Mouse (Mus musculus) MEL (cell line): ENCODE measurements around the gene Tspan18. TPM values are rescaled to one million over a fixed set of nuclear protein-coding genes. Genes with fewer than 3 reads are reported as not detected.

Experiments used
- DNase-seq: peaks from one replicate; pipeline ENCODE4 v3.0.0; 2011; ENCODE audit warnings: low read depth, low spot score
- H3K27ac ChIP-seq: 2 replicates; pipeline ENCODE4 v1.5.1; 2012; ENCODE audit warnings: low read depth, mild to moderate bottlenecking, control low read depth, low read length, moderate library complexity; ENCODE audit not compliant: control insufficient read depth
- H3K27me3 ChIP-seq, 2 experiments: fragments of 150-350 bp in 1 of 2; sonication (generic) in 1 of 2; 2 replicates each; pipeline ENCODE4 v1.6.1; 2012; ENCODE audit warnings: low read length in 2 of 2, mild to moderate bottlenecking in 2 of 2, improper control_type of control experiment in 1 of 2, moderate library complexity in 1 of 2; ENCODE audit not compliant: insufficient read depth in 2 of 2, control insufficient read depth in 1 of 2
- H3K36me3 ChIP-seq, 2 experiments: 2 replicates each; pipeline ENCODE4 v1.6.1; 2012 to 2014; ENCODE audit warnings: low read length in 2 of 2, improper control_type of control experiment in 1 of 2, inconsistent platforms in 1 of 2, mild to moderate bottlenecking in 1 of 2; ENCODE audit not compliant: insufficient read depth in 2 of 2, control insufficient read depth in 1 of 2
- H3K4me1 ChIP-seq, 2 experiments: fragments of 150-350 bp in 1 of 2; sonication (generic) in 1 of 2; 2 replicates each; pipeline ENCODE4 v1.6.1; 2012; ENCODE audit warnings: low read length in 2 of 2, improper control_type of control experiment in 1 of 2, mild to moderate bottlenecking in 1 of 2; ENCODE audit not compliant: insufficient read depth in 2 of 2, control insufficient read depth in 1 of 2
- H3K4me3 ChIP-seq, 2 experiments: fragments of 150-350 bp in 1 of 2; sonication (generic) in 1 of 2; 2 replicates each; pipeline ENCODE4 v1.5.1; 2012; ENCODE audit warnings: low read depth in 2 of 2, low read length in 2 of 2, mild to moderate bottlenecking in 2 of 2, moderate library complexity in 2 of 2, control low read depth in 1 of 2, improper control_type of control experiment in 1 of 2; ENCODE audit not compliant: control insufficient read depth in 1 of 2, insufficient read depth in 1 of 2
- H3K79me2 ChIP-seq: 2 replicates; pipeline ENCODE4 v1.6.1; 2012; ENCODE audit warnings: mild to moderate bottlenecking, low read length, moderate library complexity; ENCODE audit not compliant: control insufficient read depth, poor library complexity, insufficient read depth
- H3K9ac ChIP-seq: 2 replicates; pipeline ENCODE4 v1.6.1; 2012; ENCODE audit warnings: low read depth, mild to moderate bottlenecking, control low read depth, low read length, moderate library complexity; ENCODE audit not compliant: control insufficient read depth, poor library complexity, severe bottlenecking
- H3K9me3 ChIP-seq: fragments of 150-350 bp; sonication (generic); replicated peaks from 2 replicates; pipeline ENCODE4 v1.6.1; 2012; ENCODE audit warnings: mild to moderate bottlenecking, low read length, improper control_type of control experiment, moderate library complexity; ENCODE audit not compliant: insufficient read depth
- CHD2 ChIP-seq: IDR thresholded peaks from 2 replicates; pipeline ENCODE4 v1.6.1; 2011; ENCODE audit warnings: low read length, improper control_type of control experiment
- CTCF ChIP-seq, 3 experiments: IDR thresholded peaks in 2 of 3; conservative IDR thresholded peaks in 1 of 3; 2 replicates each; pipeline ENCODE4 v1.5.1; 2011 to 2012; ENCODE audit warnings: low read length in 3 of 3, low read depth in 2 of 3, mild to moderate bottlenecking in 2 of 3, improper control_type of control experiment in 1 of 3, inconsistent platforms in 1 of 3, mixed read lengths in 1 of 3, moderate library complexity in 1 of 3; ENCODE audit not compliant: control insufficient read depth in 1 of 3, insufficient read depth in 1 of 3, poor library complexity in 1 of 3, severe bottlenecking in 1 of 3
- E2F4 ChIP-seq: IDR thresholded peaks from 2 replicates; pipeline ENCODE4 v1.6.1; 2011; ENCODE audit warnings: low read depth, low read length, improper control_type of control experiment, borderline replicate concordance
- ELF1 ChIP-seq: IDR thresholded peaks from 2 replicates; pipeline ENCODE4 v1.6.1; 2014; ENCODE audit warnings: low read depth, mild to moderate bottlenecking, inconsistent platforms, low read length, improper control_type of control experiment, moderate library complexity
- ETS1 ChIP-seq: IDR thresholded peaks from 2 replicates; pipeline ENCODE4 v1.6.1; 2012; ENCODE audit warnings: low read depth, mild to moderate bottlenecking, inconsistent platforms, low read length, improper control_type of control experiment, moderate library complexity
- GABPA ChIP-seq: IDR thresholded peaks from 2 replicates; pipeline ENCODE4 v1.6.1; 2012; ENCODE audit warnings: low read depth, mild to moderate bottlenecking, inconsistent platforms, low read length, improper control_type of control experiment, moderate library complexity
- GATA1 ChIP-seq: IDR thresholded peaks from 2 replicates; pipeline ENCODE4 v1.6.1; 2011; ENCODE audit warnings: low read depth, low read length, improper control_type of control experiment
- HCFC1 ChIP-seq: IDR thresholded peaks from 2 replicates; pipeline ENCODE4 v1.6.1; 2012; ENCODE audit warnings: low read depth, mild to moderate bottlenecking, inconsistent platforms, low read length, improper control_type of control experiment, moderate library complexity
- JUND ChIP-seq: IDR thresholded peaks from 2 replicates; pipeline ENCODE4 v1.6.1; 2011; ENCODE audit warnings: low read depth, mild to moderate bottlenecking, improper control_type of control experiment, low read length
- KAT2A ChIP-seq: conservative IDR thresholded peaks from 2 replicates; pipeline ENCODE4 v1.6.1; 2012; ENCODE audit warnings: low read depth, low read length, improper control_type of control experiment, inconsistent platforms
- MAFK ChIP-seq: IDR thresholded peaks from 2 replicates; pipeline ENCODE4 v1.6.1; 2011; ENCODE audit warnings: low read depth, mild to moderate bottlenecking, low read length, improper control_type of control experiment, borderline replicate concordance
- MAZ ChIP-seq: IDR thresholded peaks from 2 replicates; pipeline ENCODE4 v1.6.1; 2012; ENCODE audit warnings: low read depth, mild to moderate bottlenecking, inconsistent platforms, low read length, improper control_type of control experiment
- MXI1 ChIP-seq: IDR thresholded peaks from 2 replicates; pipeline ENCODE4 v1.6.1; 2011; ENCODE audit warnings: mild to moderate bottlenecking, low read depth, low read length, improper control_type of control experiment
- MYB ChIP-seq: IDR thresholded peaks from 2 replicates; pipeline ENCODE4 v1.6.1; 2011; ENCODE audit warnings: mild to moderate bottlenecking, low read depth, low read length, improper control_type of control experiment
- MYC ChIP-seq: IDR thresholded peaks from 2 replicates; pipeline ENCODE4 v1.6.1; 2011; ENCODE audit warnings: low read depth, mild to moderate bottlenecking, low read length, improper control_type of control experiment, moderate library complexity
- NELFE ChIP-seq: IDR thresholded peaks from 2 replicates; pipeline ENCODE4 v1.6.1; 2011; ENCODE audit warnings: low read depth, low read length, improper control_type of control experiment
- NRF1 ChIP-seq: IDR thresholded peaks from 2 replicates; pipeline ENCODE4 v1.6.1; 2014; ENCODE audit warnings: low read depth, mild to moderate bottlenecking, inconsistent platforms, low read length, improper control_type of control experiment, moderate library complexity; ENCODE audit not compliant: poor library complexity, insufficient read depth, severe bottlenecking
- POLR2AphosphoS2 ChIP-seq: IDR thresholded peaks from 2 replicates; pipeline ENCODE4 v1.6.1; 2011; ENCODE audit warnings: low read length, improper control_type of control experiment
- POLR2AphosphoS5 ChIP-seq: IDR thresholded peaks from 2 replicates; pipeline ENCODE4 v1.6.1; 2012; ENCODE audit warnings: low read depth, borderline replicate concordance, mild to moderate bottlenecking, inconsistent platforms, low read length, moderate library complexity, mixed read lengths
- RAD21 ChIP-seq: IDR thresholded peaks from 2 replicates; pipeline ENCODE4 v1.6.1; 2011; ENCODE audit warnings: mild to moderate bottlenecking, low read depth, low read length, improper control_type of control experiment
- RCOR1 ChIP-seq: IDR thresholded peaks from 2 replicates; pipeline ENCODE4 v1.6.1; 2012; ENCODE audit warnings: low read depth, mild to moderate bottlenecking, inconsistent platforms, low read length, improper control_type of control experiment
- SIN3A ChIP-seq: IDR thresholded peaks from 2 replicates; pipeline ENCODE4 v1.6.1; 2012; ENCODE audit warnings: low read length, improper control_type of control experiment, inconsistent platforms
- SMC3 ChIP-seq: IDR thresholded peaks from 2 replicates; pipeline ENCODE4 v1.6.1; 2011; ENCODE audit warnings: low read depth, low read length, improper control_type of control experiment
- TAL1 ChIP-seq: IDR thresholded peaks from 2 replicates; pipeline ENCODE4 v1.6.1; 2012; ENCODE audit warnings: mild to moderate bottlenecking, inconsistent platforms, low read length, moderate library complexity, mixed read lengths
- TBP ChIP-seq: IDR thresholded peaks from 2 replicates; pipeline ENCODE4 v1.8.0; 2011; ENCODE audit warnings: low read depth, low read length, improper control_type of control experiment
- UBTF ChIP-seq: IDR thresholded peaks from 2 replicates; pipeline ENCODE4 v1.6.1; 2012; ENCODE audit warnings: low read depth, mild to moderate bottlenecking, inconsistent platforms, low read length, improper control_type of control experiment, moderate library complexity, borderline replicate concordance; ENCODE audit not compliant: insufficient read depth
- USF1 ChIP-seq: IDR thresholded peaks from 2 replicates; pipeline ENCODE4 v1.6.1; 2014; ENCODE audit warnings: low read depth, mild to moderate bottlenecking, inconsistent platforms, low read length, improper control_type of control experiment, moderate library complexity
- ZC3H11A ChIP-seq: IDR thresholded peaks from 2 replicates; pipeline ENCODE4 v1.6.1; 2012; ENCODE audit warnings: low read depth, mild to moderate bottlenecking, inconsistent platforms, low read length, improper control_type of control experiment
- ZMIZ1 ChIP-seq: IDR thresholded peaks from 2 replicates; pipeline ENCODE4 v1.6.1; 2012; ENCODE audit warnings: low read depth, mild to moderate bottlenecking, inconsistent platforms, low read length, improper control_type of control experiment, moderate library complexity
- polyA plus RNA-seq, 2 experiments: library from polyadenylated mRNA; stranded (reverse) in 1 of 2; unstranded in 1 of 2; fragments of >175 nt in 1 of 2; fragments of >200 nt in 1 of 2; gene quantifications; 2 replicates each; pipeline versions ENCODE4 v1.2.1 to v1.2.4; 2012; ENCODE audit warnings: low replicate concordance in 2 of 2, low read depth in 1 of 2; ENCODE audit not compliant: insufficient read length in 2 of 2, insufficient read depth in 1 of 2, missing spikeins in 1 of 2
- total RNA-seq: library from RNA; depleted of rRNA; stranded (reverse); fragments of 300-350 nt; gene quantifications from 2 replicates; pipeline ENCODE4 v1.2.3, GENCODE M21; 2012

The Tspan18 gene
- total and polyA plus RNA-seq, 3 experiments, result 2.2 to 4.4 TPM; not detected in 1

DNA sequence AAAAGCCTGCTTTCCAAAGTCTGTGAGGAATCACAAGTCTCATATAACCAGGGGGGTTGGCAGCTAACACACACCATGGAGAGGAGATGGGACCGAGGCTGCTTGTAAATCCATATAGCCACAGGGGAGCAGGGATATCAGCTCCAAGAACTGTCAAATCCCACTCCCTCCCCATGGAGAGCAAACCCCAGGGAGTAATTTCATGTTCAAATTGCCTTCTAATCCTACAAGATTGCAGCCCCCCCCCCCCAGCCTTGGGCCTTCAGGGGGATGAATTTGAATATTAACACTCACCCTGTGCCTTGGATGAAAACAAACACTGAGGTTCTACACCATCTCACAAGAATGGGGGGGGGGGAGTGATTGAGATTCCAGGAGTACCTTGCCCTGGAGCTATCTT lies 60.4 kb downstream of the Tspan18 start:
- Histone ChIP-seq H3K27me3 (no peaks in the 10 kb centered on the region; a peak in 1 of 4 replicates), H3K4me3 (no peak overlapping the region)

DNA sequence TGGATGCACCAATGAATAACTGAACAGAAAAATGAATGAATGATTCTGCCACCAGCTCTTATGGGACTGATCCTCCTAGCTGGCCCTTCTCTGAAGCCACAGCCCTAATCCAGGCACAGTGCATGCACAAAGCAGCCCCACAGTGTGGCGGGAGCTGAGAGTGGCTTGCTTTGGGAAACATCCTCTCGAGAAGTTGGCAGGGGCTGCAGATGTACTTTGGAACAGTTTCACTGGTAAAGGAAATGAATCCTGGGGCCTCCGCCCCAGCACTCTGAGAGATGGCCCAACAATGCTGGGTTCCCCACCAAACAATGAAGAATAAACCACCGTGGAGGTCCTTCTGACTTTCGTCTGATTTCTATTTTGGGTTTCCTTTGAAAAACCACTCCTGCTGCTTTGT lies 64.2 kb downstream of the Tspan18 start:
- no peak overlapping the region for H3K9ac ChIP-seq
- DNase-seq, result no peak
- H3K4me1 ChIP-seq, result no peaks in the 10 kb centered on the region
- H3K79me2 ChIP-seq, result no peaks in the 10 kb centered on the region
- no peaks in the 10 kb centered on the region for H3K27me3 ChIP-seq
- no peak overlapping the region for H3K4me3 ChIP-seq
- no peaks in the 10 kb centered on the region for H3K36me3 ChIP-seq
- H3K27ac ChIP-seq, result no peak overlapping the region
- H3K9me3 ChIP-seq, result no peaks in the 10 kb centered on the region
- no peak for TF ChIP-seq POLR2AphosphoS5
- TF ChIP-seq MYB, result no peak
- TF ChIP-seq POLR2AphosphoS2, result no peak
- TF ChIP-seq TBP, result no peak
- no peak for TF ChIP-seq USF1
- no peak for TF ChIP-seq MXI1
- no peak for TF ChIP-seq SIN3A
- no peak for TF ChIP-seq NRF1
- no peak for TF ChIP-seq CTCF (IDR thresholded peaks at IDR 0.05 in 2 of 3, conservative IDR thresholded peaks at IDR 0.05 in 1 of 3; ENCODE audit: control insufficient read depth in 1 of 3, insufficient read depth in 1 of 3, low read depth in 2 of 3, low read length in 3 of 3, poor library complexity in 1 of 3, severe bottlenecking in 1 of 3)
- TF ChIP-seq RCOR1, result no peak
- TF ChIP-seq MYC, result no peak
- no peak for TF ChIP-seq TAL1
- TF ChIP-seq HCFC1, result no peak
- no peak for TF ChIP-seq NELFE
- TF ChIP-seq SMC3, result no peak
- TF ChIP-seq RAD21, result no peak
- no peak for TF ChIP-seq E2F4
- no peak for TF ChIP-seq MAFK
- no peak for TF ChIP-seq CHD2
- no peak for TF ChIP-seq JUND
- TF ChIP-seq, all 39 proteins: peak for 0

More for the DNA sequence above, 60.4 kb downstream of the Tspan18 start:
- no peaks in the 10 kb centered on the region for H3K36me3 ChIP-seq
- H3K9ac ChIP-seq, result no peak overlapping the region
- no peaks in the 10 kb centered on the region for H3K9me3 ChIP-seq
- no peak for DNase-seq
- no peak overlapping the region for H3K27ac ChIP-seq
- TF ChIP-seq ELF1 (no peak), TAL1 (no peak), MYC (no peak), ETS1 (no peak), GABPA (no peak), UBTF (no peak), GATA1 (no peak), TBP (no peak), ZC3H11A (no peak), MAZ (no peak), ZMIZ1 (no peak), KAT2A (no peak), RCOR1 (no peak), USF1 (no peak)
- no peaks in the 10 kb centered on the region for H3K79me2 ChIP-seq
- no peaks in the 10 kb centered on the region for H3K4me1 ChIP-seq
